Mouse (Mus musculus): ENCODE measurements around the gene Elovl1. TPM values are rescaled to one million over a fixed set of nuclear protein-coding genes. Genes with fewer than 3 reads are reported as not detected.

The Elovl1 gene
- 100 to 1,000 TPM in 1 of 2 experiments, 10 to 100 TPM in 1; 95.8 to 104 TPM for total RNA-seq (2023)

DNA sequence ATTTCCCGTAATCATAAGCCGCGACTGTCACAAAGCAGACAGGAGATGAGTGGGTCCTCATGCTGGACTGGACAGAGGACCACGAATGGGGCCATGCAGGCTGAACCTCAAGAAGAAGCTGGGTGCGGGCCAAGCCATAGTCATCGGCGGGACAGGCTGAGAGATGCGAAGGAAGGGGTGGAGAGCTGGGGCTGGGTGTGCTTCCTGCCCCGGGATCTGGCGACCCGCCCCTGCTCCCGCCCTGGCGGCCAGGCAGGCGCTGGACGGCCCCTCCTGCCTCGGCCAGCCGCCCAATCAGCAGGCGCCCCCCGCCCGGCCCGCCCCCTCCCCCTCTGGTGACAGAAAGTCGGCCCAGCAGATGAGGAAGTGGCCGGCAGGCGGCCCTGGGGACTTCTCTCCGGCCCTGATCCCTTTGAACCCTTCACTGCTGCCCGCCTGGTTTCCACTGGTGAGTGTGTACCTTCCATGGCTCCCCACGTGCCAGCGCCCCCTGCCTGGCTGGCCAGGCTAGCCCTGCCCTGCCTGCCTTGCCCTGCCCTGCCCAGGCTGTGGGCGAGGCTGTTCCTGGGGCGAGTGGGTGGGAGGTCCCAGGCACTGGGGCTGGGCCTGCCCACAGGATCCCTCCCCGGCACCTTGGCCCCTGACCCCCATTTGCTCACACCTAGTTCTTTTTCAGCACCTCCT is at the start of gene Elovl1:
TSS of gene Elovl1 (plus strand) at position 326 of the 684 bp plus-strand sequence.

DNA sequence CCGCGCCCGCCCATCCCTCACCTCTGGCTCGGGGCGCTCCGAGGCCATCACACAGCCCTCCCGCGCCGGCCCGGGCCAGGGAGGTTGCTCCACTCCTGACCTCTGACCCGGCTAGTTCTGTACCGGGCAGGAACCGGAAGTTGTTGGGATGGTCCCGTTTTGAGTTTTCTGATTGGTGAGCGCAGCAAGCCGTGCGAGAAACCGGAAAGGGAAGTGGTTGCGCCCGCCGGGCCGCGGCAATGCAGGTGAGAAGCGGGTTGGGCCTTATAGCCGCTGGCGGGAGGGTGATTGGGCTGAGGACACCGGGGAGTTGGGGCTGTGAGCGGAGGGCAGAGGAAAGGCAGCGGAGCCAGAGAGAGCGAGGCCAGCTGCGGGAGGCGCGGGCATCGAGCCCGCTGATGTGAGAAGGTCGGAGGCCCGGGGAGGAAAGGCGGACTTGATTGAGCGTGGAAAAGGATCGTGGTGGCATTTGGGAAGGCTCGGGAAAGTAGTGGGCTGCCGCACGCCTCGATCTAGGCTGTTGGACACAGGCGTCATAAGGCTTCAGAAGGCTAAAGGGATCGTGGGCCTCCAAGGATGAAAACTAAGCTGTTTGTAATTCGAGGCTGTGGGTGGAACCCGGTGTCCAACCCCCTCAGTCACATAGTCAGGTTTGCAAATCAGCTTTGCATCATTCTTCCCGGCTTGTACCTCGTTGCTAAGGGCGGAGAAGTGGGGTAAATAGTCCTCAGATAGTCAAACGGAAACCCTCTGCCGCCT is 18.6 kb upstream of the Elovl1 start, which contains the start of the genes Szt2 and Med8:
TSS of gene Szt2 (minus strand) at position 132 of the 759 bp plus-strand sequence.
TSS of gene Med8 (plus strand) at position 196 of the 759 bp plus-strand sequence.

DNA sequence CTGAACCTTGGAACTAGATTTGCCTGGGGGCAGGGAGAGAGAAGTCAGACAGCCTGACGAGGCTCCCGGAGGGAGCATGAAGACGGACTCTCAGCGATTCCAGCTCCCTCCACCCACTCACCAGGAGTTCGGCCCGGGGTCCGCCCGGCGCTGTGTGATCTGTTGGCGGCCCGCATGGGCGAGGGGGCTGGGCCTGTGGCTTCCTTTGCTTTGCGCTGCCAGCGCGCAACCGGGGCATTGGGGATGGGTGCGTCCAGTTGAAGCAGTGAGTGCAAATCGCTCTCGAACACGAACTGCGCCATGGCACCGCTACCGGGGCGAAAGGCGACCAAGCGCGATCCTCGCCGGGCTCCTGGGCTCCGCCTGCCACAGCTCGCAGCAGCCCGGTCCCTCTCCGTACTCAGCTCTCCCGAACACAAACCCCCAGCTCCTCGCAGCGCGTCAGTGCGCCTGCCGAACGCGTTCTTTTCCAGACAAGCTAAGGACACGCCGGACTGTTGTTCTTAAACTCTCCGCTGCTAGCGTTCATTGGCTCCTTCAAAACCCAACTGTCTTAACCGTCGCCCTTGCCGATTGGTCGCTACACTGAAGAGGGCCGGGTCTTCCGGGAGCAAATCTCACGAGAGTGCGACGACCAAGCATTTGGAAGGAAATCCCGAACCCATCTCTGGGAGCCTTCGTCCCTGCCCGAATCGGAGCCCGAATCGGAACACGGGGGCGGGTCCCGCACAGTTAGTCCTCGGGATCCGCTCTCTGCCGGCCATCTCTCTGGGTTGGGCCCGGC is 9.1 kb downstream of the Elovl1 start, which contains the start of gene Cdc20:
TSS of gene Cdc20 (minus strand) at position 533 of the 784 bp plus-strand sequence.

DNA sequence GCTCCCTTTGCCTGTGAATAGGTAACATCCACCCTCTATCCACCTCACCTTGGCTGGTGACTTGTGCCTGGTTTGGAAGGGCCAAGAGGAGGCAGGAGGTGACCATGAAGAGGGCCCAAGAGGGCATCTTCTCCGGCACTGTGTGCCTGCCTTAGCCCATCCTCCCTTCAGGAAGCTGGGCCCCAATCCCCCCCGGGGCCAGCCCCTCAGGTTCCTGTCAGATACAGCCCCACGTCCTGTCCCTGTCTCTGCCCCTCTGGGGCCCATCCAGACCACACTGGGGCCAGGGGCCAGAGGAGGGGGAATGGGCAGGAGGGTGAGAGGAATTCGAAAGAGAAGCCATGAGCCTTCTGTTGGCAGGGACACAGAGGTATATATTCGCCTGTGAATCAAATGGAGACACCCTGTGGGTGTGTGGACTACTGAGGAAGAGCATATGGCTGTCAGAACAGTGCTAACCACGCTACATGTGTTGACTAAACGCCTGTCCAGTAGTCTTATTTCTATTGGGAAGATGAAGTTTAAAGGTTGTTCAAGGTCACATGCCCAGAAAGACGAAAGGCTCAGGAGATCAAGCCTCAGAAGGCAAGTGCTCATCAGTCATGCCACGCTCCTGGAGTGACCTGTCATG is 29.6 kb downstream of the Elovl1 start, which contains the start of gene Mpl:
TSS of gene Mpl (minus strand) at position 169 of the 631 bp plus-strand sequence.

Other genes starting within 250 kb of the Elovl1 start
- 10 to 100 TPM; 48.8 to 50.4 TPM for gene Kdm4a, start 248.1 kb upstream of the Elovl1 start, total RNA-seq (2023)
- 1 to 10 TPM in 1 of 2 experiments, under 1 TPM in 1; 0.73 to 1.2 TPM for gene Ptprf, start 136.7 kb upstream of the Elovl1 start, total RNA-seq (2023)
- gene Szt2, start 18.8 kb upstream of the Elovl1 start, total RNA-seq (2023): 10 to 100 TPM; 26.9 to 32.2 TPM
- 10 to 100 TPM; 71.0 to 76.3 TPM for gene Med8, start 18.8 kb upstream of the Elovl1 start, total RNA-seq (2023)
- 1 to 10 TPM; 1.5 to 2.9 TPM for gene Cdc20, start 9.3 kb downstream of the Elovl1 start, total RNA-seq (2023)
- gene Mpl, start 29.4 kb downstream of the Elovl1 start, total RNA-seq (2023): not detected
- gene Tie1, start 62.0 kb downstream of the Elovl1 start, total RNA-seq (2023): 1 to 10 TPM in 1 of 2 experiments, under 1 TPM in 1; 0.45 to 1.5 TPM
- not detected for gene 2610528J11Rik, start 98.9 kb downstream of the Elovl1 start, total RNA-seq (2023)
- gene Tmem125, start 116.0 kb downstream of the Elovl1 start, total RNA-seq (2023): not detected
- not detected for gene Cfap57, start 192.7 kb downstream of the Elovl1 start, total RNA-seq (2023)
- 10 to 100 TPM; 37.4 to 38.0 TPM for gene Ebna1bp2, start 192.7 kb downstream of the Elovl1 start, total RNA-seq (2023)
- gene Olfr62, start 230.9 kb downstream of the Elovl1 start, total RNA-seq (2023): not detected